Mouse (Mus musculus): ENCODE measurements around the gene Pml. TPM values are rescaled to one million over a fixed set of nuclear protein-coding genes. Genes with fewer than 3 reads are reported as not detected.

The Pml gene
- polyA plus RNA-seq, 1 experiment from 2014 or later = 13.5 TPM

GRCm38 (mm10) chr9:58204448-58205000, 45.1 kb downstream of the Pml start:
- peak overlapping the region; percentile 73 for H3K4me2 ChIP-seq
- H3K9ac ChIP-seq (ENCODE audit: low read depth, low read length) = peak overlapping the region; percentile 46; the same call in 1 of the 2 replicates
- H3K4me1 ChIP-seq (ENCODE audit: control insufficient read depth, insufficient read depth, low read length) = peaks cover 7% of the 10 kb centered on the region; the same call in 1 of the 2 replicates
- no peak overlapping the region for H3K27ac ChIP-seq (ENCODE audit: low read depth, low read length)
- 3% methylated on average over 18 of the region's 18 CpGs for WGBS (ENCODE audit: insufficient replicate concordance)
- no peaks in the 10 kb centered on the region for H3K36me3 ChIP-seq (ENCODE audit: control insufficient read depth, insufficient read depth, low read length)
- peaks cover 48% of the 10 kb centered on the region for H3K27me3 ChIP-seq (ENCODE audit: control insufficient read depth, insufficient read depth, low read length)
- 0 out of 2 replicates have a peak, but pooled peaks have one; percentile 52 for ATAC-seq (replicated peaks; ENCODE audit: insufficient number of reproducible peaks, low FRiP score, low TSS enrichment)
- H3K4me3 ChIP-seq (ENCODE audit: low read depth, low read length) = peak overlapping the region; percentile 45
- H3K9me3 ChIP-seq (replicated peaks; ENCODE audit: control insufficient read depth, low read length) = no peaks in the 10 kb centered on the region

DNA sequence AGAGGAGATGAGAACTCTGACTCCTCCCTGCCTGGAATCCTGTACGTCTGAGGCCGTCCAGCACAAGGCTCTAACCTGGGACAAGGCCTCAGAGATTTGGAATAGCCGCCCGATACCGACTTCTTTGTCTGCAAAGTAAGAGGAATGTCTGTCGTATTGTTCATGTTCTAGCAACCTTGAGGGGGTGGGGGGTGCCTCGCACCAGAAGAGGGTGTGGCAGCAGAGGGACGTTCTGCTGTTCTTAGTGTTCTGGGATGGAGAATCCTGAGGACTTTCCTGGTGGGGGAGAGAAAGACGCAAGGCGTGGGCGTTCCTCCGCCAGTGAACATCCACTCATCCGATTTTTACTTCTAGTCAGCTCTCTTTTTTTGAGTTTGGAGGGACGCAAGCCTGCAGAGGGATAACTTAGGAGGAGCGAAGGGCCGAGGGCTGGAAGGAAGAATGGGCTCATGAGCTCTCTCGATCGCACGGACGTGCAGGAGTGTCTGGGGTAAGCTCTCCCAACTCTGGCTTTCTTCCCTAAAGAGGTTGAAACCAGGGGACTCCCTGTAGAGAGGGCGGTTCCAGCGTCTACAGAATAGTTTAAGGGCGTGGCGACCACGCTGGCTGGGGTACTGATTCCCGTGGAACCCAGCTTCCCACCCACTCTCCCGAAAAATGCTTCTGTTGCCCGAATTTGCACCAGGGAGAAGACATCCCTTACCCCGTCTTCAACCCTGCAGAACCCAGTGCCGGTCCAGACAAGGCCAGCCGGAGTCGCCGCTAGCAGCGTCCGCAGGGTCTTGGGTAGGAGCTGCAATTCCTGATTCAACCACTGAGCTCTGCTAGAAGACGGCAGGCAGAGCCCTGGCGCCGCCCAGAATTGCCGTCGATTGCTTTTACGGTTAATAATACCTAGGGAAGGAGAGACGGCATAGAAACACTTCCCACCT, 45.8 kb downstream of the Pml start, which contains the start of the genes Islr and Islr2:
Gene Islr, minus strand, starts transcription at position 791 of the 932 bp plus-strand sequence.
Gene Islr2, minus strand, starts transcription at position 804 of the 932 bp plus-strand sequence.
- H3K9me3 ChIP-seq (replicated peaks; ENCODE audit: control insufficient read depth, low read length) = no peaks in the 10 kb centered on the region
- peak within 1 kb of the TSS; percentile 46; the same call in 1 of the 2 replicates for H3K9ac ChIP-seq (ENCODE audit: low read depth, low read length)
- no peak within 1 kb of the TSS for H3K27ac ChIP-seq (ENCODE audit: low read depth, low read length)
- ATAC-seq (replicated peaks; ENCODE audit: insufficient number of reproducible peaks, low FRiP score, low TSS enrichment) = peak; percentile 56
- peak within 1 kb of the TSS; percentile 45 for H3K4me3 ChIP-seq (ENCODE audit: low read depth, low read length)
- H3K4me1 ChIP-seq (ENCODE audit: control insufficient read depth, insufficient read depth, low read length) = peaks cover 13% of the 10 kb centered on the region; the same call in 1 of the 2 replicates
- WGBS (ENCODE audit: insufficient replicate concordance) = 2% methylated on average over 42 of the region's 42 CpGs
- H3K4me2 ChIP-seq = peak within 1 kb of the TSS; percentile 73
- no peaks in the 10 kb centered on the region for H3K36me3 ChIP-seq (ENCODE audit: control insufficient read depth, insufficient read depth, low read length)
- H3K27me3 ChIP-seq (ENCODE audit: control insufficient read depth, insufficient read depth, low read length) = peaks cover 56% of the 10 kb centered on the region

- Histone ChIP-seq H3K9ac (ENCODE audit: low read depth, low read length) (no peak overlapping the region), H3K4me2 (no peak overlapping the region)
These were observed 46.7 kb downstream of the Pml start for GRCm38 (mm10) chr9:58202676-58203453.

DNA sequence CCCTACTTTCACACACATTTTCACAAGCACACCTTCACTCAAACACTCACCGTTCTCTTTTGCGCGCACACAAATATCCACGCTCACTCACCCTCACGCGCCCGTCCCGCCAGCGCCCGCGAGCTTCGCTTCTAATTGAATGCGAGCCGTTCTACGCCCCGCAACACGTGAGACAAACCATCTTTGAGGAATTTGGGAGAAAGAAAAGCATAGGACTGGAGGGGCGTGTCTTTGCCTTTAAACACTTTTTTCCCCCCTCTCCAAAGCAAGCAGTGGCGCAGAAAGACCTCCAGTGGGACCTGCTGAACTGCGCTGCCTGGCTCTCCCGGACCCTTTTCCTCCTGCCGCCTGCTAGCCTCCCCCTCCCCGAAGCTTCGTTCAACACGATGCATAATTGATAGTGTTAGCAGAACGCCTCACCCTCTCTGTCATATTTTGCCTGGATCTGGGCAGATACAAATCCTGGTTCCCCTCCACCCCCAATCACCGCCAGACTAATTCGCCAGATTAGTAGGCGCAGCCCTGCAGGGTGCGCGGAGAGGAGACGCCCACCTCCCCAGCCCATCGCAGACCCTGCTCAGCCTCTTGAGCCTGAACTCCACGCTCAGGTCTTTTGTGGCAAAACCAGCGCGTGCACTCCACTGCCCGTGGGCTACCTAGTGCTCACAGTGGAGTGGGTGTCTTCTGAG, 47.6 kb downstream of the Pml start:
- ATAC-seq (replicated peaks; ENCODE audit: insufficient number of reproducible peaks, low FRiP score, low TSS enrichment) = no peak
- no peak overlapping the region for H3K9ac ChIP-seq (ENCODE audit: low read depth, low read length)

More at GRCm38 (mm10) chr9:58202676-58203453, 46.7 kb downstream of the Pml start:
- peaks cover 17% of the 10 kb centered on the region; the same call in 1 of the 2 replicates for H3K4me1 ChIP-seq (ENCODE audit: control insufficient read depth, insufficient read depth, low read length)
- no peak overlapping the region for H3K4me3 ChIP-seq (ENCODE audit: low read depth, low read length)
- no peak overlapping the region for H3K27ac ChIP-seq (ENCODE audit: low read depth, low read length)
- peaks cover 65% of the 10 kb centered on the region for H3K27me3 ChIP-seq (ENCODE audit: control insufficient read depth, insufficient read depth, low read length)
- WGBS (ENCODE audit: insufficient replicate concordance) = 3% methylated on average over 14 of the region's 14 CpGs
- no peak for ATAC-seq (replicated peaks; ENCODE audit: insufficient number of reproducible peaks, low FRiP score, low TSS enrichment)
- no peaks in the 10 kb centered on the region for H3K9me3 ChIP-seq (replicated peaks; ENCODE audit: control insufficient read depth, low read length)
- no peaks in the 10 kb centered on the region for H3K36me3 ChIP-seq (ENCODE audit: control insufficient read depth, insufficient read depth, low read length)

GRCm38 (mm10) chr9:58201091-58201842, 48.3 kb downstream of the Pml start:
- under 1% methylated on average over 24 of the region's 24 CpGs for WGBS (ENCODE audit: insufficient replicate concordance)
- Histone ChIP-seq H3K4me2 (no peak overlapping the region), H3K27me3 (ENCODE audit: control insufficient read depth, insufficient read depth, low read length) (peaks cover 81% of the 10 kb centered on the region), H3K4me3 (ENCODE audit: low read depth, low read length) (peak overlapping the region; percentile 20; the same call in 1 of the 2 replicates), H3K4me1 (ENCODE audit: control insufficient read depth, insufficient read depth, low read length) (peaks cover 31% of the 10 kb centered on the region), H3K9me3 (replicated peaks; ENCODE audit: control insufficient read depth, low read length) (no peaks in the 10 kb centered on the region), H3K36me3 (ENCODE audit: control insufficient read depth, insufficient read depth, low read length) (no peaks in the 10 kb centered on the region), H3K27ac (ENCODE audit: low read depth, low read length) (no peak overlapping the region), H3K9ac (ENCODE audit: low read depth, low read length) (no peak overlapping the region)
- no peak for ATAC-seq (replicated peaks; ENCODE audit: insufficient number of reproducible peaks, low FRiP score, low TSS enrichment)

More for the DNA sequence above, 47.6 kb downstream of the Pml start:
- Histone ChIP-seq H3K4me3 (ENCODE audit: low read depth, low read length) (peak overlapping the region; percentile 20), H3K4me1 (ENCODE audit: control insufficient read depth, insufficient read depth, low read length) (peaks cover 24% of the 10 kb centered on the region), H3K4me2 (0 out of 2 replicates have a peak overlapping the region, but pooled peaks have one; percentile 27), H3K27me3 (ENCODE audit: control insufficient read depth, insufficient read depth, low read length) (peaks cover 74% of the 10 kb centered on the region), H3K36me3 (ENCODE audit: control insufficient read depth, insufficient read depth, low read length) (no peaks in the 10 kb centered on the region), H3K27ac (ENCODE audit: low read depth, low read length) (no peak overlapping the region), H3K9me3 (replicated peaks; ENCODE audit: control insufficient read depth, low read length) (no peaks in the 10 kb centered on the region)
- WGBS (ENCODE audit: insufficient replicate concordance) = 2% methylated on average over 37 of the region's 37 CpGs

- 8% methylated on average over 11 of the region's 11 CpGs for WGBS (ENCODE audit: insufficient replicate concordance)
- peaks cover 33% of the 10 kb centered on the region for H3K4me1 ChIP-seq (ENCODE audit: control insufficient read depth, insufficient read depth, low read length)
- H3K36me3 ChIP-seq (ENCODE audit: control insufficient read depth, insufficient read depth, low read length) = no peaks in the 10 kb centered on the region
- no peak overlapping the region for H3K27ac ChIP-seq (ENCODE audit: low read depth, low read length)
- no peak for ATAC-seq (replicated peaks; ENCODE audit: insufficient number of reproducible peaks, low FRiP score, low TSS enrichment)
- no peaks in the 10 kb centered on the region for H3K9me3 ChIP-seq (replicated peaks; ENCODE audit: control insufficient read depth, low read length)
- H3K4me2 ChIP-seq = no peak overlapping the region
- H3K9ac ChIP-seq (ENCODE audit: low read depth, low read length) = no peak overlapping the region
- peaks cover 86% of the 10 kb centered on the region for H3K27me3 ChIP-seq (ENCODE audit: control insufficient read depth, insufficient read depth, low read length)
- no peak overlapping the region for H3K4me3 ChIP-seq (ENCODE audit: low read depth, low read length)
These were observed 49.1 kb downstream of the Pml start for GRCm38 (mm10) chr9:58200270-58201090.

Data from heart, embryonic 11.5 days (tissue).